Mouse (Mus musculus) ZHBTc4 (cell line): ENCODE data around the gene Ccdc39.

Source experiments
- DNase-seq: peaks from one replicate; pipeline ENCODE4 v3.0.0-alpha.2; 2011; ENCODE audit warnings: low read depth, low spot score

Gene Ccdc39

DNA sequence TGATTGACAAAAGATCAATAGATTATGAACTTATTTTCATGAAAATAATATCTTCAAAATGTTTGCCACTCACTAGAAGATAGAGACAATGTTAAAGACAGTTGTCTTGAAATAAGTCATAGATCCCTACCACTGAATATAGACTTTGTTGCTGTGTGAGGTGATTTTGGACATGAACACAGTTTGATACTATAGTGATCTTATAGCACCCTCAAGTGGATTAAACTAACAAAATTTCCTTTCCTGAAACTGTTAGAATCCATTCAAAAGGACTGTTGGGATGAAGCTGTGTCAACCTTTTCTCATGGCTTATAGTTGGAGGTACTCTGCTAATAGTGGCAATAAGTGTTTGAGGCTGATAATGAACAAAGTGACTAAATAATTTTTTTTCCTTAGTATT lies 53.1 kb downstream of the Ccdc39 start:
- no peak for DNase-seq
